Mouse (Mus musculus) megakaryocyte progenitor cell, adult 5-6 weeks (primary cell): ENCODE data around the gene Tbcel. TPM values are rescaled to one million over a fixed set of nuclear protein-coding genes. Genes with fewer than 3 reads are reported as not detected.

Experiments used
- ATAC-seq: replicated peaks from 2 replicates; pipeline ENCODE4 v1.8.0; 2016; ENCODE audit warnings: mild to moderate bottlenecking, moderate TSS enrichment, inconsistent platforms; ENCODE audit not compliant: poor library complexity
- total RNA-seq, 2 experiments: library from RNA; stranded (forward) in 1 of 2; stranded (reverse) in 1 of 2; fragments of 157-497, 149-512 nt in 1 of 2; fragments of 200-1000 nt in 1 of 2; gene quantifications; 2 replicates each; pipeline versions ENCODE4 v1.2.3 to v1.2.4; 2015 to 2017

The Tbcel gene
- total RNA-seq, 2 experiments from 2014 or later: 10.9 to 11.2 TPM

DNA sequence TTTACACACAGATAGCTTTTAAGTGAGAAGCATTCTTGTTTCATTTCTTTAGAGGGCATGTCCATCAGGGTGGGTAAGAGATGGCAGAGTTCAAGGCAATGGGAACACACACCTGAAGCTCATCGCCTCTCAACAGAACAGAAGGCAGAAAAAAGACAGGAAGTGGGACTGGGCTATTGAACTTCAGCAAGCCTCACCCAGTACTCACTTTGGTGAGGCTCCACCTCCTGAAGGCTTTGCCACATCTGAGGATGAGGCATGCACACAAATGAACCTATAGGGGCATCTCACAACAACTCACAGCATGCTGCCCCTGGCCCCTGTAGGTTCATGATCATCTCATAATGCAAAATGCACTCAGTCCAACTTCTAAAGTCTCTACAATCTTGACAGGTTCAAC lies 19.5 kb downstream of the Tbcel start:
- ATAC-seq: no peak

- peak; percentile 26; the same call in 1 of the 2 replicates for ATAC-seq
Measured at GRCm38 (mm10) chr9:42486913-42487312, 20.7 kb downstream of the Tbcel start.

DNA sequence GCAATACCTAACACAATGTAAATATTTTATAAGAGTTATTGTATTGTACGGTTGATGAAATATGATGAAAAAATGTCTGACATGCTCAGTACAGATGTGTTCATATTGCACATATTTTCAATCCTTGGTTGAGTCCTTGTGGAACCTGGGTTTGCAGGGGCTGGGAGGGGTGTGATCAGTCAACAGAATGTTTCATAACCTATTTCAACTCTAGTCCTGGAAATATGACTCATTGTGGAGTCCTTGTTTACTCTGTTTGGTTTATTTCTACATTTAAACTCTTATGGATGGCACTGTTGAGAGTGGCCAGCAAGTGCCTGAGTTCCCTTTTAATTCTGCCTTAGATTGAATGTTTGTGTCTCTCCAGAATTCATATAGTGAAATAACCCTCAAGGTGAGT lies 22.9 kb downstream of the Tbcel start:
- no peak for ATAC-seq

GRCm38 (mm10) chr9:42482944-42483343 lies 24.7 kb downstream of the Tbcel start:
- ATAC-seq: 0 out of 2 replicates have a peak, but pooled peaks have one; percentile 11

GRCm38 (mm10) chr9:42476166-42476565 lies 31.4 kb downstream of the Tbcel start:
- ATAC-seq: no peak

DNA sequence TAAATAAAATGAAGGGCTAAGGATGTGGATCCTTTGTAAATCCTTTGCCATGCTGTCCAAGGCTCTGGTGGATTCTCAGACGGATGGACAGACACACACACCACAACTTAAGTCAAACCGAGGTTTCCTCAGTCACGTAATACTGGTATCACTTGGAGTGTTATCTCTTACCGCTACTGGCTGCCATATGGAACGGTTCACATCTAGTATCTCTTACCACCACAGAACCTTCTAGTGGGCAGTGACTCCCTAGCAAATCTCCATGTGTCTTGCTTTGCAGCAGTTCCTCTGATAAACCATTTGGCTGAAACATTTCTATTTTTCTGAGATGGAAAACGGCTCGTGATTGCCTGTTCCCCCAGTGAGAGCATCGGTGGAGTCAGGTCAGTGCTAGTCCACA lies 33.4 kb downstream of the Tbcel start:
- peak; percentile 61 for ATAC-seq

- peak; percentile 69 for ATAC-seq
Measured at GRCm38 (mm10) chr9:42471921-42472747, 35.5 kb downstream of the Tbcel start.

DNA sequence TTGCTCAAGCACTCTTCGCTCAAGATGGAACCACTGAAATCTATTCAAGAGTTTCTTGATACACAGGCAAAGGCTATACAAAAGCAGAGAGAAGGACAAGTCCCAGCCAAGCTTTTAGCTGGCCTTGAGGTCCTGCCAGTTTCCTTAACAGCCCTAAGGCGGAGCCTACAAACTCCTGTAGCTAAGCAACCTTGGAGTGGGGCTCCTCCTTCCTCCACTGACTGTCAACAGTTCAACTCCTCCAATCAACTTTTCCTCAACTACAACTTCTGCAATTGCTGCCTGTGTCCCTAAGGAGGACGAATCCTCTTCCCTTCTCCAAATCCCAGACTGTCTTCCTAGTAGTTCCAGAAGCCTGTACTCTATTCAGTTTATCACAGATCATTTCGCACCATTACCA lies 36.4 kb downstream of the Tbcel start:
- peak; percentile 69 for ATAC-seq

- ATAC-seq: no peak
Measured at GRCm38 (mm10) chr9:42469323-42469722, 38.3 kb downstream of the Tbcel start.

DNA sequence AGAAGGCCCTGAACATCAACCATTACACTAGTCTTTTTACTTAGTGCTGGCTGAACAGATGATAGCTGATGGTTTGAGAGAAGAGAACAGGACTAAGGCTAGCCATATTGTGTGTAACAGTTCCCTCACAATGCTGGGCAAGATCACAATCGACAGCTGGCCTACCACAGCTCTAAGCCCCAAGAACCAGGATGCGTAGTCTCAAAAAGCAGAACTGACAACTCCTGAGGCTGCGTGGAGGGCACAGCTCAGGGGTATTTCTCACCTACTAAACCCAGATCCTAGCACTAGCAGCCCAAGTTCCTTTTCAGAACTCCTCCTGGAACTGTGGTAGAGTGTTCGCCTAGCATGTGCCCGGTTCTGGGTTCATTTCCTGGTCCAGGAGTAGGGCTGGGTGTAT lies 39.2 kb downstream of the Tbcel start:
- ATAC-seq: peak; percentile 22; the same call in 1 of the 2 replicates

- ATAC-seq: no peak
Measured at GRCm38 (mm10) chr9:42467116-42467815, 40.3 kb downstream of the Tbcel start.

DNA sequence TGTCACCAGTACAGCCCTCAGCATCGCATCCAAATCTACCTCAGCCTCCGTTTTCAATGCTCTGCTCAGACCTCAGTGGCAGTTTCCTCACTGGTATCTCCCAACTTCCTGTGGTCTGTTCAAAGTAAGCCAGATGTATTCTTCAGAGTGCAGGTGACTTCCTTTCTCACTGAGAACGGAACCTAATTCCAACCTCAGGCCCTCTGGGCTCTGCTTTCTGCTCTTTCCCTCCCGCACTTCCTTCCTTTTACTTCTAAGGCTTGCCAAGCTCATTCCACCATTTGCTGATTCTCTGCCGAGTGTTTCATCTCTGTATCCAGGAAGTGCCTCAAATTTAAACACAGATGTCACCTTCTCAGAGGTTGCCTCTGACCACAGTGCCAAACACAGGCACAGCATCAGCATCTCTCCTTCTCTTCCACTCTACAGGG lies 41.9 kb downstream of the Tbcel start:
- peak; percentile 9 for ATAC-seq

GRCm38 (mm10) chr9:42464181-42464580 lies 43.4 kb downstream of the Tbcel start:
- ATAC-seq: no peak

GRCm38 (mm10) chr9:42463220-42463989 lies 44.2 kb downstream of the Tbcel start:
- peak; percentile 70 for ATAC-seq

GRCm38 (mm10) chr9:42462585-42463219 lies 44.9 kb downstream of the Tbcel start:
- no peak for ATAC-seq

DNA sequence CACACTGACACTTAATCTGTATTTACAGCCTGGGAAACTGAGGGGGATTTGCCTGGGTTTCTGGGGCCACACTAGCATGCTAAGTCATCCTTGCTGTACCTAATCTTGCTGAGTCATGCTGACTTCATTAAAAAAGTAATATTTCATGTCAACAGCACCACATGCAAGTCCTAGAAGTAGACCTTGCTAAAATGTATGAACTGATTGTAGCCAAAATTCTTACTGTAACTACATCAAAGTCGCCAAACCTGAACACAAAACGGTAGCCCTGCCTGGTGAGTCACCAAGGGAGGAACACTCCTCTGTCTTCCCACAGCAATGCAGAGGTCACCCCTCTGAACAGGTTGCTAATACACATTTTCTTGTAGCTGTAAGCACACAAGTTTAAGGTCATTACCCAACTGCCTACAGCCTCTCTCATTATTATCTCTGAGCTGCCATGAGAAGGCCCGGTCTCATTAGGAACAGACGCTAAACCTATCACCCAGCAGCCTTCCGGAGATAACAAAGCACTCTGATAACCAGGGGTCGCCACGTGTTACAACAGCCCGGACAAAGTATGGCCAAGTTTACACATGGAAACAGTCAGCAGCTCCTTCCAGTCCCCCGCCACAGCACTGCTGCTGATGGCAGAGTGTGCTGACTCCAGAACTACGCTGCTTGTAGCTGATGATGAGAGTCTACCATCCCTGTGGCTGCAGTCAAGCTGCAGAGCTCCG lies 46.1 kb downstream of the Tbcel start:
- ATAC-seq: peak; percentile 76

DNA sequence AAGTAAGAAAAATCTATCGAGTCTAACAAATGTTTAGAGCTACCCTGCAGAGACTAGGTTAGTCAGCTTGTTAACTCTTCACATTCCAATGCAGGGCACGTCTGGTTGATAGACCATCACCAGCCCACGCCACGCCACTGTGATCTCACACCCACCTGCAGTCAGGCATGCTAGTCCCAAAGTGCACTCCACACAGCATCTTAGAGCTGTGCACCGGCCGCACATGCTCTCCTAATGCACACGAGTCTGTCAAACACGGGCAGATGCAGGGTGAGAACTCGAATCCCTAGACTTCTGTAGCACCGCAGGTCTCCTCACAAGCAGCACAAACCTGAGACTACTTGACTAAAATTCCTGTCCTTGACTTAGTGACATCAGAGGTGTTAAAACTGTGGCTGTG lies 47.3 kb downstream of the Tbcel start:
- no peak for ATAC-seq

DNA sequence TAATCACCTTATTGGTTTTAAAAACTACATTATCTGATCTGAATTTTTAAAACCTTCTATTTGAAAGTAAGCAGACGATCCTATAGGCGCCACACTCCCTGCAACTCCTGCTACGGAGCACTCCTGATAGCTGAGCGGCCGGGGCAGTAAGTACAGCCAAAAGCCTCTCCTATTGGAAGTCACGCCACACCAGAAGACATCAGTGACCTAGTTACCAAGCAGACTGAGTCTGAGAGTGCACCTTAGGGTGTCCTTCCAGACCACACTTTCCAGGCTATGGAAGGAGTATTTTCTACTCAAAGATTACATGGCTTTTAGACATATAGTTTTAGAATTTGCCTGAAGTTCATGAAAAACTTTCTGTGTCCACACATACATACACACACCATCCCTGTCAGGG lies 47.9 kb downstream of the Tbcel start:
- no peak for ATAC-seq

DNA sequence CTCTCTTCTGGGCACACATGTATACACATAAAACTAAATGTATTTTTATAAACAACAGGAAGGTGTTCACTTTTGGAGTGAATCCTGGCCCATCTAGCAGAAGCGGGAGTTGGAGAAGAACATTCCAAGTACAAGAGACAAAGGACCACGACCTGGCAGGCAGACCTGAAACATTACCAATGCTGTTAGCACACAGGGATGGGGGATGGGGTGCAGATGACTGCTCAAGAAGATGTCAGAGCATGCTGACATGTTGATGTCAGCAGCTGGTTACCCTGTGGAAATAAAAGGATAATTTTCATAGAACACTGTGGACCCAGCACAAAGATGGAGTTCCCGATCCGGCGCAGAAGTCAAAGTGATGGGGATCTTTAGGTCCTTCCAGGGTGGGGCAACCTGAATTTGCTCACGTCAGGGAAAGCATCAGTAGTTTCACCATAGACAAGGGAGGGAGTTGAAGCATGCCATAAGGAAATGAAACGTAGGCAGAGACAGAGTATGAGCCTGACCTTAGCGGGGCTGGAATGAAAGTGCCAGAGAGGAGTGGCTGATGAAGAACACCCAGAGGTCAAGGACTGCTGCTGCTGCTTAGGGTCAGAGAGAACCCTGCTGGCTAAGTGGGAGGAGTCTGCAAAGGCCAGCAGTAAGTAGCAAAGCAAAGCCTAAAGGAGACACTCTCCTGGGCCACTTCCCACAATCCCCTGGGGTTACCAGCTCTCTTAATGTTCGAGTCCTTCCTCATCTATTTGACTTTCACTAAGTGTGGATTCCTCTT lies 48.7 kb downstream of the Tbcel start:
- no peak for ATAC-seq
